Mouse (Mus musculus): ENCODE data around the gene Fnbp1. TPM values are rescaled to one million over a fixed set of nuclear protein-coding genes. Genes with fewer than 3 reads are reported as not detected.
A peak's percentile ranks its signal among the peaks of the same experiment; 100 is the strongest.

Gene Fnbp1
- total RNA-seq, 1 experiment from 2014 or later: 58.5 TPM

GRCm38 (mm10) chr2:31133981-31134380 lies 7.8 kb downstream of the Fnbp1 start:
- no peak for ATAC-seq (replicated peaks in 1 of 2; ENCODE audit: insufficient read depth in 1 of 2, low FRiP score in 2 of 2, low TSS enrichment in 1 of 2, low read depth in 1 of 2, poor library complexity in 2 of 2, severe bottlenecking in 2 of 2)

GRCm38 (mm10) chr2:31132682-31133081 lies 9.1 kb downstream of the Fnbp1 start:
- no peak for ATAC-seq (replicated peaks in 1 of 2; ENCODE audit: insufficient read depth in 1 of 2, low FRiP score in 2 of 2, low TSS enrichment in 1 of 2, low read depth in 1 of 2, poor library complexity in 2 of 2, severe bottlenecking in 2 of 2)

- peak; percentile 61 to 68 for ATAC-seq (replicated peaks in 1 of 2; ENCODE audit: insufficient read depth in 1 of 2, low FRiP score in 2 of 2, low TSS enrichment in 1 of 2, low read depth in 1 of 2, poor library complexity in 2 of 2, severe bottlenecking in 2 of 2)
Observed at GRCm38 (mm10) chr2:31130815-31131299, 11.0 kb downstream of the Fnbp1 start.

GRCm38 (mm10) chr2:31129742-31130518 lies 11.9 kb downstream of the Fnbp1 start:
- no peak for ATAC-seq (replicated peaks in 1 of 2; ENCODE audit: insufficient read depth in 1 of 2, low FRiP score in 2 of 2, low TSS enrichment in 1 of 2, low read depth in 1 of 2, poor library complexity in 2 of 2, severe bottlenecking in 2 of 2)

GRCm38 (mm10) chr2:31127899-31128298 lies 13.9 kb downstream of the Fnbp1 start:
- 0 out of 4 replicates have a peak, but pooled peaks of 1 of the 2 experiments have one; percentile 33 for ATAC-seq (replicated peaks in 1 of 2; ENCODE audit: insufficient read depth in 1 of 2, low FRiP score in 2 of 2, low TSS enrichment in 1 of 2, low read depth in 1 of 2, poor library complexity in 2 of 2, severe bottlenecking in 2 of 2)

GRCm38 (mm10) chr2:31127219-31127618 lies 14.6 kb downstream of the Fnbp1 start:
- no peak for ATAC-seq (replicated peaks in 1 of 2; ENCODE audit: insufficient read depth in 1 of 2, low FRiP score in 2 of 2, low TSS enrichment in 1 of 2, low read depth in 1 of 2, poor library complexity in 2 of 2, severe bottlenecking in 2 of 2)

GRCm38 (mm10) chr2:31126048-31126447 lies 15.8 kb downstream of the Fnbp1 start:
- no peak for ATAC-seq (replicated peaks in 1 of 2; ENCODE audit: insufficient read depth in 1 of 2, low FRiP score in 2 of 2, low TSS enrichment in 1 of 2, low read depth in 1 of 2, poor library complexity in 2 of 2, severe bottlenecking in 2 of 2)

- no peak for ATAC-seq (replicated peaks in 1 of 2; ENCODE audit: insufficient read depth in 1 of 2, low FRiP score in 2 of 2, low TSS enrichment in 1 of 2, low read depth in 1 of 2, poor library complexity in 2 of 2, severe bottlenecking in 2 of 2)
Observed at GRCm38 (mm10) chr2:31125156-31125555, 16.7 kb downstream of the Fnbp1 start.

- ATAC-seq (replicated peaks in 1 of 2; ENCODE audit: insufficient read depth in 1 of 2, low FRiP score in 2 of 2, low TSS enrichment in 1 of 2, low read depth in 1 of 2, poor library complexity in 2 of 2, severe bottlenecking in 2 of 2): no peak
Observed at GRCm38 (mm10) chr2:31124694-31125093, 17.1 kb downstream of the Fnbp1 start.

- no peak for ATAC-seq (replicated peaks in 1 of 2; ENCODE audit: insufficient read depth in 1 of 2, low FRiP score in 2 of 2, low TSS enrichment in 1 of 2, low read depth in 1 of 2, poor library complexity in 2 of 2, severe bottlenecking in 2 of 2)
Observed at GRCm38 (mm10) chr2:31123493-31123892, 18.3 kb downstream of the Fnbp1 start.

GRCm38 (mm10) chr2:31122806-31123205 lies 19.0 kb downstream of the Fnbp1 start:
- ATAC-seq (replicated peaks in 1 of 2; ENCODE audit: insufficient read depth in 1 of 2, low FRiP score in 2 of 2, low TSS enrichment in 1 of 2, low read depth in 1 of 2, poor library complexity in 2 of 2, severe bottlenecking in 2 of 2): no peak

- no peak for ATAC-seq (replicated peaks in 1 of 2; ENCODE audit: insufficient read depth in 1 of 2, low FRiP score in 2 of 2, low TSS enrichment in 1 of 2, low read depth in 1 of 2, poor library complexity in 2 of 2, severe bottlenecking in 2 of 2)
Observed at GRCm38 (mm10) chr2:31121131-31121693, 20.6 kb downstream of the Fnbp1 start.

- no peak for ATAC-seq (replicated peaks in 1 of 2; ENCODE audit: insufficient read depth in 1 of 2, low FRiP score in 2 of 2, low TSS enrichment in 1 of 2, low read depth in 1 of 2, poor library complexity in 2 of 2, severe bottlenecking in 2 of 2)
Observed at GRCm38 (mm10) chr2:31119795-31120194, 22.0 kb downstream of the Fnbp1 start.

GRCm38 (mm10) chr2:31118639-31119380 lies 23.0 kb downstream of the Fnbp1 start:
- ATAC-seq (replicated peaks in 1 of 2; ENCODE audit: insufficient read depth in 1 of 2, low FRiP score in 2 of 2, low TSS enrichment in 1 of 2, low read depth in 1 of 2, poor library complexity in 2 of 2, severe bottlenecking in 2 of 2): peak in 1 of 2 experiments; percentile 38; a peak in 2 of 4 replicates

- ATAC-seq (replicated peaks in 1 of 2; ENCODE audit: insufficient read depth in 1 of 2, low FRiP score in 2 of 2, low TSS enrichment in 1 of 2, low read depth in 1 of 2, poor library complexity in 2 of 2, severe bottlenecking in 2 of 2): no peak
Observed at GRCm38 (mm10) chr2:31118211-31118610, 23.6 kb downstream of the Fnbp1 start.

- peak; percentile 59 to 68 for ATAC-seq (replicated peaks in 1 of 2; ENCODE audit: insufficient read depth in 1 of 2, low FRiP score in 2 of 2, low TSS enrichment in 1 of 2, low read depth in 1 of 2, poor library complexity in 2 of 2, severe bottlenecking in 2 of 2)
Observed at GRCm38 (mm10) chr2:31115943-31116731, 25.7 kb downstream of the Fnbp1 start.
